Mouse (Mus musculus) thymus, adult 2 months (tissue): Measurements from ENCODE around the gene Rbm20. TPM values are rescaled to one million over a fixed set of nuclear protein-coding genes. Genes with fewer than 3 reads are reported as not detected.
"Not testable (repeated sequence)": the region's sequence is repeated elsewhere in the genome, so short reads cannot be mapped to it uniquely, and the experiment has no call there.

ENCODE experiments used
- DNase-seq: peaks from one replicate; pipeline ENCODE4 v3.0.0; 2021
- H3K27ac ChIP-seq: fragments of 200-500 bp; 2 replicates; pipeline ENCODE4 v1.5.1; 2012; ENCODE audit warnings: low read length, control low read depth; ENCODE audit not compliant: control insufficient read depth, insufficient read depth
- H3K27me3 ChIP-seq: fragments of 200-500 bp; 2 replicates; pipeline ENCODE4 v1.6.1; 2012; ENCODE audit warnings: mild to moderate bottlenecking, low read length, moderate library complexity, mixed read lengths; ENCODE audit not compliant: control insufficient read depth, insufficient read depth
- H3K36me3 ChIP-seq: fragments of 200-500 bp; 2 replicates; pipeline ENCODE4 v1.6.1; 2012; ENCODE audit warnings: mild to moderate bottlenecking, low read length, moderate library complexity; ENCODE audit not compliant: control insufficient read depth, insufficient read depth
- H3K4me1 ChIP-seq: fragments of 200-500 bp; replicated peaks from 2 replicates; pipeline ENCODE4 v1.6.1; 2012; ENCODE audit warnings: low read length; ENCODE audit not compliant: control insufficient read depth, insufficient read depth
- H3K4me3 ChIP-seq: fragments of 200-500 bp; 2 replicates; pipeline ENCODE4 v1.5.1; 2012; ENCODE audit warnings: mild to moderate bottlenecking, low read length, control low read depth, moderate library complexity; ENCODE audit not compliant: control insufficient read depth, insufficient read depth
- CTCF ChIP-seq: fragments of 200-500 bp; IDR thresholded peaks from 2 replicates; pipeline ENCODE4 v1.5.1; 2012; ENCODE audit warnings: mild to moderate bottlenecking, control low read depth, low read length, moderate library complexity, borderline replicate concordance; ENCODE audit not compliant: control insufficient read depth, poor library complexity, insufficient read depth; ENCODE audit errors: extremely low read depth
- POLR2A ChIP-seq: fragments of 200-500 bp; IDR thresholded peaks from 2 replicates; pipeline ENCODE4 v1.6.1; 2012; ENCODE audit warnings: mild to moderate bottlenecking, low read length, control low read depth, moderate library complexity; ENCODE audit not compliant: control insufficient read depth, poor library complexity, insufficient read depth; ENCODE audit errors: extremely low read depth
- WGBS: fragments of 180-500 bp; shearing (Covaris S2); methylation state at CpG from one replicate; pipeline ENCODE4 v1.1.7; 2018; 5-methylcytosine and 5-hydroxymethylcytosine counted together
- polyA plus RNA-seq: library from polyadenylated mRNA; depleted of rRNA; stranded (reverse); fragments of >200 nt; gene quantifications from 2 replicates; pipeline ENCODE4 v1.2.3, GENCODE M21; 2012

Gene Rbm20
- polyA plus RNA-seq, 1 experiment, result 9.8 TPM

DNA sequence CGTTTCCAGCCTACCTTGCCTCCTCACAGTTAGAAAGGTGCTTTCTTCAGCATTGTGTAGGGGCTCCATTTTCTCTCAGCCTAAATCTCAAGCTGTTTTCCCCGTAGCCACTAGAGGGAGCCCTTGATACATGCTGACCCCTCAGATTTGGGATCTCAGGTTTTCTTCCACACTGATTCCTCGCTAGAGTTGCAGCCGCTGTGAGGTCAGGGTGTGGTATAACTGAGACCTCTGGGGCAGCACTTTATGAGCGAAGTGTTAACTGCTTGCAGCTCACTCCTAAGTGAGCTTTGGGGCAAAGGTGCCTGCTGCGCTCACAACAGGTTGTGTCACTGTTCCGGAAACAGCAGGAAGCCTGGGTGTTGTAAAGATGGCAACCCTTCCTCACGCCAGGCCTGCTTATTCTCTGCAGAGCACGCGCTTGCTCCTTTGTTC lies 28.3 kb upstream of the Rbm20 start:
- no peaks in the 10 kb centered on the region for H3K4me1 ChIP-seq
- DNase-seq, result peak; percentile 65
- peak; percentile 36; the same call in 1 of the 2 replicates for TF ChIP-seq CTCF
- no peak for TF ChIP-seq POLR2A
- H3K27ac ChIP-seq, result no peak overlapping the region
- H3K4me3 ChIP-seq, result no peak overlapping the region
- WGBS, result 46% methylated on average over 10 of the region's 10 CpGs
- no peaks in the 10 kb centered on the region for H3K27me3 ChIP-seq
- peaks cover 21% of the 10 kb centered on the region for H3K36me3 ChIP-seq

DNA sequence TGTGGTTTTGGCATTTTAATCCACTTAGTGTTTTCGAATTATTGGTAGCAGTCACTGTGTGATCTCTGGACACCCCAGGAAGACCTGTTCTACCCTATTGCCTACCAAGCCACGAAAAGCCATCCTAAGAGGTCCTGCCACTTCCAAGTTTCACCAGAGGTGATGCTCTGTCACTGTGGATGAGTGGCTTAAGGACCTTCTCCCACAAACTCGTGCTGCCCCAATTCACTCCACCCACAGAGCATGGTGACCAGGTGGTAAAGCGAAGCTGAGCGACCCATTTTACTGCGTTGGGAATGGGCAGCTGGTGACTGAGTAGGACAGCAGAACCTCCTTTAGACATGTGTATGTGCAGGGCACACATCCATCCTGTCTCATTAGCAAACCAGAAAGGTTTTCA lies 27.7 kb upstream of the Rbm20 start:
- TF ChIP-seq CTCF, result no peak
- TF ChIP-seq POLR2A, result no peak
- Histone ChIP-seq H3K27ac (no peak overlapping the region), H3K36me3 (peaks cover 18% of the 10 kb centered on the region), H3K27me3 (no peaks in the 10 kb centered on the region), H3K4me3 (no peak overlapping the region), H3K4me1 (no peaks in the 10 kb centered on the region)
- DNase-seq, result no peak
- 88% methylated on average over 6 of the region's 6 CpGs for WGBS

DNA sequence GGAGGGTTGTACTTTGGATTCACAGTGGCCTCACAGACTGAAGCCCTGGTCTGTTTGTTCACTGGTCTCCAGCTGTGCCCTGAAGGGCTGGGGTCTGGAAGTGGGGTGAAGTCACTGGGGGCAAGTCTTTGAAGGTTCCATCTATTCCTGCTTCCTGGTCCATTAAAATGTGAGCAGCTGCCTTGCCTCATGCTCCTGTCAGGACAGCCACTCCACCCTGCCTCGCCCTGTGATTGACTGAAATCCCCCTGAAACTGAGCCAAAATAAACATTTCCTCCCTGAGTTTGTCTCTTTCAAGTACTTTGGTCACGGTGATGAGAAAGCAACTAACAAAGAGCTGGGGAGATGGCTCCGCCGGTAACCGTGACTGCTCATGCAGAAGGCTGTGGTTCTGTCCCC lies 27.3 kb upstream of the Rbm20 start:
- 84% methylated on average over 5 of the region's 5 CpGs for WGBS
- H3K4me1 ChIP-seq, result no peaks in the 10 kb centered on the region
- no peak overlapping the region for H3K27ac ChIP-seq
- no peaks in the 10 kb centered on the region for H3K27me3 ChIP-seq
- TF ChIP-seq CTCF (no peak), POLR2A (no peak)
- H3K4me3 ChIP-seq, result no peak overlapping the region
- DNase-seq, result no peak
- peaks cover 16% of the 10 kb centered on the region for H3K36me3 ChIP-seq

DNA sequence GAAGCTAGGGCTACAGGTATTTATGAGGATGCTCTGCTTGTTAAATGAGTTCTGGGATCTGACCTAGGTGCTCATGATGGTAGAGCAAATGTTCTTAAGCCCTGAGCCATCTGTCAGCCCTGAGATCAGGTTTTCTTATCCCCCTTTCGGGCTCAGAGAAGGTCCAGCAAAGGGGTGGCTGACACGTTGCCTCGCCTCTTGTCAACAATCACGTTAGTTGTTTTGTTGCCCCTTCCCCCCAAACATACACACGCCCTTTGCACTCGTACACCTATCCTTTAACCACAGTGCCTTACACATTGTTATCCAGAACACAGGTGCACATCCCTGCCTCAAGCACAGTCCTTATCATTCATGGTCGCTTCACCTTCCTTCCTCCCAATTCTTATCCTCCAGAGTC lies 26.2 kb upstream of the Rbm20 start:
- DNase-seq, result no peak

DNA sequence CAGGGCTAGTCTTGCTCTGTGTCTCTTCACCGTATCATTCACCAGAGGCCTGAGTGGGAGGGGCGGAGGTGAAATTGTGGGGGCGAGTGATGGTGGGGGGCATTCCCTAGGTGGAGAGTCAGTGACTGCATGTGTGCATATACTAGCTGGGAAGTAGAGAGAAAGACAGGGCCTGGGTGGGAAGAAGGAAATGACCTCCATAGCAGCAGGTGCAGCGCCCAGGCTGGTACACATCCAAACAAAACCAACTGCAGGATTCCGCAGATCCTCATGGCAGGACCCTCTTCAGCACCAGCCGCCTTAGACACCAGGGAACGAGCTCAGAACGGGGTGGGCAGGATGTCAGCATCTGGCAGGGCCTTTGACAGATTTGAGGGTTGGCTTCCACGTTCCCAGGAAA lies 24.8 kb upstream of the Rbm20 start:
- H3K4me1 ChIP-seq, result no peaks in the 10 kb centered on the region
- H3K4me3 ChIP-seq, result no peak overlapping the region
- no peaks in the 10 kb centered on the region for H3K36me3 ChIP-seq
- no peak for TF ChIP-seq POLR2A
- TF ChIP-seq CTCF, result no peak
- H3K27me3 ChIP-seq, result no peaks in the 10 kb centered on the region
- WGBS, result 90% methylated on average over 9 of the region's 9 CpGs
- no peak for DNase-seq
- H3K27ac ChIP-seq, result no peak overlapping the region

More for the DNA sequence above, 26.2 kb upstream of the Rbm20 start:
- Histone ChIP-seq H3K36me3 (peaks cover 7% of the 10 kb centered on the region), H3K27me3 (no peaks in the 10 kb centered on the region), H3K4me1 (no peaks in the 10 kb centered on the region), H3K27ac (no peak overlapping the region), H3K4me3 (no peak overlapping the region)
- TF ChIP-seq POLR2A, result no peak
- no peak for TF ChIP-seq CTCF
- WGBS, result 84% methylated on average over 7 of the region's 7 CpGs

DNA sequence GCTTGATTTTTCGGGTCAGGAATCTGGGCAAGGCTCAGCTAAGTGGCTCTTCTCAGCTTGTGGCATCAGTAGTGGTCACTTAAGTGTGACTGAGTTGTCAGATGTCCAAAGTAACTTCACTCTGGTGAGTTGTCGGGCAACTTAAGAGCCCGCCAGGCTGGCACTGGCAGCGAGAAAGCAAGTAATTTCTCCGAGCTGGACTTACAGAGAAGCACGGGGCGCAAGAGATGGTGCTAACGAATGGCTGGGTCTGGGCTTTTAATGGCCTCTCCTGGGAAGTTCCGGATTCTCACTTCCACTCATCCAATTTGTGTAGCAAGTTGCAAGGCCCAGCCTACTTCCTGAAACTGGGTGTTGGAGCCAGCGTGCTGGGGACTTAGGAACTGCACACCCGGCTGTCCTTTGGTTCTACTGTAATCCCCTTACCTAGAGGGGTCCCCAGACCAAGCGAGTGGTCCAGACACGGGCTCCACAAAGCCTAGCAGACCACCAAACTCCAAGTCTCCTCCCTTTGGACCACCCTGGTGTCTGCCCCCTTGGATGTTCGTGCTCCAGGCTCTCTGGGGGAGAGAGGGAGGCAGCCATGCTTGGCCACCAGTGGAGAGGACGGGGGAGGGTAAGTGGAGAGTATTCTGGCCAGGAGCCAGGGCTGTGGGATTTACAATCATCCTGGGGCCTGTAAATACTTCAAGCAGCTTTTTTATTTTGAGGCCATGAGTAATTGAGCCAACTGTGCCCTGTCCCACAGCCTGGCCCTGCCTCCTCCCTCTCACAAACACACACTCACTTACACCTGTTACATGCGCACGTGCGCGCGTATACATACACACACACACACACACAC lies 23.3 kb upstream of the Rbm20 start:
- H3K27me3 ChIP-seq, result no peaks in the 10 kb centered on the region
- H3K4me1 ChIP-seq, result no peaks in the 10 kb centered on the region
- DNase-seq, result no peak
- H3K36me3 ChIP-seq, result no peaks in the 10 kb centered on the region
- no peak overlapping the region for H3K27ac ChIP-seq
- 86% methylated on average over 20 of the region's 20 CpGs for WGBS
- TF ChIP-seq POLR2A (no peak), CTCF (no peak)
- no peak overlapping the region for H3K4me3 ChIP-seq

DNA sequence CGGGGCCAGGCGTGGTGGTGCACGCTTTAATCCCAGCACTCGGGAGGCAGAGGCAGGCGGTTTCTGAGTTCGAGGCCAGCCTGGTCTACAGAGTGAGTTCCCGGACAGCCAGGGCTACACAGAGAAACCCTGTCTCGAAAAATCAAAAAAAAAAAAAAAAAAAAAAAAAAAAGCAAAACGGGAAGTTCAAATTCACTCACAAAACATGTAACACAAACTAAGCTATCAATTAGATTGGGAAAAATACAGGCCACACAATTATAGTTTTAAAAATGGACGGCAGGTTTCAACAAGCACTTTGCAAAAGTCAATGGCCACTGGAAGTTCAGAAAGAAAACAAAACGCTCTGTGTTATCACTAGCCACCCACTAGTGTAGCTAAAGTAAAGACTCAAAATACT lies 20.7 kb upstream of the Rbm20 start:
- H3K36me3 ChIP-seq, H3K4me1 ChIP-seq, H3K27ac ChIP-seq, H3K27me3 ChIP-seq, H3K4me3 ChIP-seq, DNase-seq: not testable (repeated sequence)
- WGBS, result 80% methylated on average over 11 of the region's 11 CpGs
